Mouse (Mus musculus) lung, postnatal 25 days (tissue): ENCODE measurements around the gene Prox2.
"Not testable (repeated sequence)": the region's sequence is repeated elsewhere in the genome, so short reads cannot be mapped to it uniquely, and the experiment has no call there.

Experiments used
- DNase-seq: peaks from one replicate; pipeline ENCODE4 v3.0.0; 2022; ENCODE audit warnings: low spot score

The Prox2 gene

GRCm38 (mm10) chr12:85110698-85111592 lies at the start of gene Prox2, which contains the start of gene Dlst:
Gene Prox2 (minus strand): TSS chr12:85110759.
Gene Dlst (plus strand): TSS chr12:85110833.
- peak; percentile 89 for DNase-seq

- no peak for DNase-seq
Measured at GRCm38 (mm10) chr12:85159592-85159991, 49.0 kb upstream of the Prox2 start.

GRCm38 (mm10) chr12:85158801-85159200 lies 48.2 kb upstream of the Prox2 start:
- no peak for DNase-seq

- no peak for DNase-seq
Measured at GRCm38 (mm10) chr12:85157797-85158460, 47.4 kb upstream of the Prox2 start.

DNA sequence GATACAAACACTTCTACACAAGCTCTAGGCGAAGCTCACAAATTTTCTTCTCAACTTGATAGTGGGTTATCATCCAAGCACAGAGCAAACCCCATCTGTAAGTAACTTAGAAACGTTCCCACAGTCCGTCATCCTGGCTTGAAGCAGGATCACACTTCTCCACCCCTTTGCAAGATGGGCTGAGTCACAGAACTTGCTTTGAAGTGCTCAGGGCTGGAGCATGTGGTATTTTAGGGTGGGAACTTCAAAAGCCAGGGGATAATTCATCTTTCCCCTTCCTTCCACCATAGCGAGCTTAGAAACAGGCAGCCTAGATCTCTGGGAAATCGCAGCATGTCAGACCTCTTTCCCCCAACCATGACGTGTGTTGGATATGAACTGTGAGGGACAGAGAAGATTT lies 45.8 kb upstream of the Prox2 start:
- no peak for DNase-seq

- no peak for DNase-seq
Measured at GRCm38 (mm10) chr12:85153011-85153410, 42.5 kb upstream of the Prox2 start.

DNA sequence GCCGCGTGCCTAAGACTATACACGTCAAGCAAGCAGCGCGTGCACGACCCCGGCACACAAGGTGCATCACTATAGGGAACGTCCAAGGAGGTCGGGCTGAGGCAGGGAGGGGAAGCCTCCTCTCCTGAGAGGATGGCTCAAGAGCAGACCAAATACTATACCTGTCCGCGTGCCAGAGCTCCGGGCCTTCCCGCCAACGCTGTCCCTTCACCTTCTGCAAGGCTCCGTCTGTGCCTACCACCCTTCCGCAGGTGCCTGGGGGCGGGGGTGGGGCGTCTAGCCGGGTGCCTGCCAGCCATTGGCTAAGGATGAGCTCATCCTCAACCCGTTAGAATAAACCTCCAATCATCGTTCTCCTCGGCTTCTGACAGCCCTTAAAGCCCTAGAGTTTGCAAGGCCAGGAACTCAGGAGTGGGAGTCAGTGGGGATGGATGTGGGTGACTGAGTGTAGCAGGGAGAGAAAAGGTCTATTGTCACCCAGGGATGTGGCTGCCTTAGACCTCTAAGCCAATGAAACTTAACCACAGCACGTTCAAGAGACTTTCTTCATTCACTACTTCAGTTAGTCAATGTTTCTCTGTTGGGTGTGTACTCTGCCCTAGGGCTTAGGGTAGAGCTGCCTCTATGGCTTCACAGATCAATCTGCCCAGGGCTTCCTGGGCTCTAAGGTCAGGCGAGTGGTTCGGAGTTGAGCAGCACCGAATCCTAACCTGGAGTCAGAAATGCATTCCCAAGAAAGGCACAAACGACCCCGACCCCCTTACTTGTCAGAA lies 40.6 kb upstream of the Prox2 start, which contains the start of gene Rps6kl1:
Gene Rps6kl1 (minus strand): TSS at position 263 of the 773 bp plus-strand sequence.
- peak; percentile 55 for DNase-seq

DNA sequence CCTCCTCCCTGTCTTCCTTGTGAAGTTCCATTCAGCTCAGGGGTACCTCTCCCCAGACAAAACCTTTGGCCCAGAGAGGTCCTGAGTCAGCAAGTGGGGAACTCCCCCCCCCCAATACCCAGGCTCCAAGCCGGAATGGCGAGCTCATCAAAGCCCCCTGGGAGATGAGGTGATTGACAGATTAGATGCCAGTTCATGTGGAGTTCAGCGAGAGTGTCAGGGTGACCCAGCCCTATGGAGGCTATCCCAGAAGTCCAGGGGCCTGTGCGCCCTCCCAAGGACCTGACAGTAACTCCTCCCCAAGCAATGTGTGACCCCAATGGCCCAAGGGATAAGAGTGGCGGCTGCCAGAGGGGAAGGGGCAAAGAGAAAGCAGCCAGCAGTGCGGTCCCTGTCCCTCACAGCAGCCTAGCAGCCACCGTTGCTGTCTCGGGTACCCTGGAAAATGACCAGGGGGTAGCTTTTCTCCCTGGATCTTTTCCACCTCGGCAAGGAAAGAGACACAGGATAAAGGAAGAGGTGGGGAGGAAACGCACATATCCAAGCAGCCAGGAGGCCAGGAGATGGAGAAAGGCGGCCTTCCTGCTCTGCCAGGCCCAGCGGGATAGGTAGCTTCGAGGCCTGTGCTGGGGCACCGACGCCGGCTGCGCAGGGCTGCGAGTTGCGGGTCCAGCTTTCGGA lies 39.9 kb upstream of the Prox2 start:
- DNase-seq = no peak

DNA sequence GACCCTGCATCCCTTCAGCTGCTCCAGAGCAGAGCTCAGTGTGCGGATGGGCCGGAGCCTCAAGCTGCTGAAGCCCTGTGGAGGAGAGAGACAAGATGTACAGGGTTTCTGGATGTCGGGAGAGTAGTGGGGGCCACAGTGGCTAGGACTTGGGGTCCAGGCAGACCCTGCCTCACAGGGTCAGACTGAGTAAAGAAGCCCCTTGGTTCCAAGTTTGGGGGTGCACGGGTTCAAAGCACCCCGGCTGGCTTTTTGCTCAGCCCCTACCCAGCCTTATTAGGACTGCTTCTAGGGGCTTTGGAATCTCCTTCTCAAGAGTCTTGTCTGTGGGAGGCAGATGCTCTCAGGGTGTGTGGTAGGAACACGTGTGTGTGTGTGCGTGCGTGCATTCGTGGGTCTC lies 36.3 kb upstream of the Prox2 start:
- DNase-seq = no peak

DNA sequence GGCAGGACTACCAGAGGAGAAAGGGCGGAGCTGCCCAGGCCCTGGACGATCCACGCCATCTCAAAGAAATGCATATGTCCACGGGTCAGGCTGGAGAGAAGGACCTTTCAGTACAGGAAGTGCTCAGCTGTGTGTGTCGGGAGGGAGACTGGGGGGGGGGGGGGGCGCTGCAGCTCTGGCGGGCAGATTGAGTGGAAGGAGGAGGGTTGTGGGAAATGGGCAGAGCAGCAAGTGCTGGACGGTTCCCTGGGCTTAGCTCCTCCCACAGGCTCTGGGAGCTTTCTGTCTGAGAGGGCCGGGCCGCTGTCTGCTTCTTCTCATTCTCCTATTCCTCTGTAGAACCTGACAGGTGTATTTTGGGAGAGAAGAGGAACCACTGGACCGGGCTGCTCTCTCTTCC lies 35.8 kb upstream of the Prox2 start:
- no peak for DNase-seq

DNA sequence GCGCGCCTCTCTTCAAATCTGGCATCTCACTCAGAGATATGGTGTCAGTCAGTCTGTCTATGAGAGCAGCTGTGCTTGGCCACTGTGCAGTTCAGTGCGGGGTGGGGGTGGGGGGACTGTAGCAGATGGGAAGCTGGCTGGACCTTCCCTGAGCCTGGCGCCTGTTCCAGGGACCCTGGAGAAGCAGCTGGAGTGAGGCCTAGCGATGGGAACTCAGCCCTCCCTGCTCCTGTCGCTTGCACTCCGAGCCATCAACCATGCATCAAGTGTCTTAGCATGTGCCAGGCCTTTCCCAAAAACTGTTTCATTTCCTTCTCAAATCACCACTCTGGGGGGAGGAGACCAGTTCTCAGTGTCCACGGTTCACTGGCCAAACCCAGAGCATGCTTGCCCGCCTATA lies 35.1 kb upstream of the Prox2 start:
- no peak for DNase-seq

DNA sequence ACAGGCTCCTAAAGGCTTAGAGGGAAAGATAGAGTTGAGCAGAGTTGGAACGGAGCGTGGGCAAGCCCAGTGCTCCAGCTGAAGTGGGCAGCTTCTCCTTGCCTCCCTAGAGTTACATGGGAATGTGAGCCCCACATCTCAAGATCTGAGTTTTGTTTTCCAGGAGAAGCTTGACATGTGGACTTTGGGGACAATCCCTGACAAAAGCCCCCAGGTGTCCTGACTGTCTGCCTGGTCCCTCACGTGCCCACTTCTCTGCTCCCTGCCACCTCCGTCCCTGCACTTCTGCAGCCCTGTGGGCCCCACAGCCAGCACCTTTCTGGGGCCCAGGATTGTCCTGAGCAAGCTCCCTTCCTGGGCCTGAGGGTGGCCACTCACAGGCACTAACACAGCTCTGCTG lies 34.3 kb upstream of the Prox2 start:
- DNase-seq = no peak

DNA sequence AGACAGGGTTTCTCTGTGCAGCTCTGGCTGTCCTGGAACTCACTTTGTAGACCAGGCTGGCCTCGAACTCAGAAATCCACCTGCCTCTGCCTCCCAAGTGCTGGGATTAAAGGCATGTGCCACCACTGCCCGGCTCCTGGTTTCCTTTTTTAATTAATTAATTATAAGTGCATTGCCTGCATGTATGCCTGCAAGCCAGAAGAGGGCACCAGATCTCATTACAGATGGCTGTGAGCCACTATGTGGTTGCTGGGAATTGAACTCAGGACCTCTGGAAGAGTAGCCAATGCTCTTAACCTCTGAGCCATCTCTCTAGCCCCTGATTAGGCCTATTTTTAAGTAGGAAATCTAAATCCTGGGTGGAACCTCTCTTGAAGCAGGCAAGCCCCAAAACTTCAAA lies 33.7 kb upstream of the Prox2 start:
- not testable (repeated sequence) for DNase-seq

DNA sequence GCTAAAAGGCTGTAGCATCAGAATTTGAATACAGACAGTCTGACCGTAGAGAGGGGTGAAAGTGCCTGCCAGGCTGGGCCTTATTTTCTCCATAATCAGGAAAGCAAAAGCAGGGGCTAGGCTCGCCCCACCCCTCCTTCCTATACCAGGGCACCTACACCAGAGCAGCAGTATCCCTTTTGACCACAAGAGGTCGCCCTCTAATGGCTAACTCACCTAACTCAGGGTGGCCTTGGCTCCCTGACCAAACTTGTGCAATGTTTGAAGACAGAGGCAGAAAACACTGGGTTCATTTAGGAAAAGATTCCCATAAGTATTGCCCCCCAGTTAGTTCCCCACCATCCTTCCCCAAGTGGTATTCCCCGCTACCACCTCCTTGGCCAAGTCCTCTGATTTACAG lies 32.2 kb upstream of the Prox2 start:
- peak; percentile 85 for DNase-seq

DNA sequence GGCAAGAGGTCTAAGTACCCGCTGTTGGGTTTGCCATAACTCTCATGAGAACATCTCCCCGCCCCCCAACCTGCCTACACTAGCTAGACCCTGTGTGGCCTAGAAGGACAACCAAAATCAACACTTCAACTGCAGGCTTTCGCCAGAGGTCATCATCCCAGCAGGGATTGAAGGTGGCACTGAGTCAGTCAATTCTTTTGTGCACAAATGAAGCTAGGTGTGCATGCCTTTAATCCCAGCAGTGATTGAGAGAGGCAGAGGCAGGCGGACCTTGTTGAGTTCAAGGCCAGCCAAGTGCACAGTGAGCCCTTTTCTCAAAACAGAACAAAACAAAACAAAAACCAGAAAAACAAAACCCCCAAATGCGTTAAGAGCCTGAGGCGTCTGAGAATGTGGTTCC lies 30.5 kb upstream of the Prox2 start:
- no peak for DNase-seq

- DNase-seq = no peak
Measured at GRCm38 (mm10) chr12:85140036-85140701, 29.6 kb upstream of the Prox2 start.

DNA sequence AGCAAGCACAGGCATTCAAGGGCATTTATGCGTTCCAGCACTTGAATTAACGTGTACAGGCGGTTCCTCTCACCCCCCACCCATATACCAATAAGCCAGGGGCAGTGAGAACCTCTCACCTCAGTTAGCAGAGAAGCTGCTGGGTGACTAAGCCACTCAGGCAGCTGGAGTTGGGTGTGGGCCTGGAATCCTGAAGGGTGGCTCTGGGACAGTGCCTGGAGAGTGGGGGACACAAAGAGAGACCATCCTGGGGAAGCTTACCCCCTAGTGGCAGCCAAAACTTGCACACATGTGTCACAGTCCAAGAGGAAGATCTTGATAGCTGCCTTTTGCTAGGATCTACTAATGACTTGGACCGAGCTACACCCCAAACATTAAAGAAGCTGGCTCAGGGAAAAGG lies 26.1 kb upstream of the Prox2 start:
- DNase-seq = no peak

GRCm38 (mm10) chr12:85135513-85136470 lies 25.2 kb upstream of the Prox2 start:
- DNase-seq = no peak

DNA sequence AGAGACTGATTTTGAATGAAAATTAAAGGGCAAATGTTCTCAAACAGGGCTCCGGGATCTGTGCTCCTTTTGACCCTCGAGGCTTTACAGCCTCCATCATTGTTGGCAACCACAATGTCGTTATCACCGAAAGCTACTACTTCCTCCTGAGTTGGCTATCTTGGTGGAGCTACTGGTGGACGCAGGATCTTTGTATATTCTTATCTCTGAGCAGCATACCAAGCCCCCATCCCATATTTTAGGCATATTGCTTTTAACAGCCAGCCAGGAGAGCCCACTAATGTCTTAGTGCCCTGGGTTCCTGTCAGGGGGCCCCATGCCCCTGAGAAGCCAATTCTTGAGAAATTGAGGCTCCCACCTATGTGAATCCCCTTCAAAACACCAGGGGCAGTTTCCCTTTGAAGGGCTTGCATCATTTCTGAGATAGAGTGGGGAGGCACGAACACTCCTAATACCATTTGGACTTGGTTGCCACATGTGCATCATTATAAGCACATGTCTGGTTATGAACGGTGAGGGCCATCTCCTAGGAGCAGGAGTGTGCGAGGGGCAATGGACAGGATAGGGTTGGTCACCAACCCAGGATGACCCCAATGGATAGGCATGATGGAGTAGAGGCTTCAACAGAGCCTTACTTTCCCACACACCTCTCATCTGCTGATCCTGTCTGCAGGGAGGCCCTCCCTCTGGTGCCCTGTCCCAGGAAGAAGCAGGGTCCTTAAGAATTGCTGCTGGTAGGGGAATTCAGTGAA lies 23.7 kb upstream of the Prox2 start:
- DNase-seq = no peak
